In genomic region chr6:113731296-113731695, GRCm38 (mm10) we compare ENCODE assay signal across 18 mouse cellular contexts. TPM values are rescaled to one million over a fixed set of nuclear protein-coding genes. Genes with fewer than 3 reads are reported as not detected.
"Had no signal": no experiment of that assay in that cellular context is flagged by ENCODE, and none has a peak within 500 bp of the region (broad histone marks: within the 10 kb centered on the region; RNA-seq: fewer than 3 reads in every experiment).

No protein-coding gene starts in this region.

- H3K4me1 ChIP-seq: neural tube, embryonic 13.5 days; neural tube, embryonic 15.5 days; stomach, embryonic 15.5 days had no signal

- H3K27ac ChIP-seq: neural tube, embryonic 13.5 days; neural tube, embryonic 15.5 days; stomach, embryonic 15.5 days; stomach, postnatal 0 days had no signal

- DNase-seq: retina, postnatal 1 day; right cerebral cortex, adult 18-20 months; right cerebral cortex, postnatal 14 days; right cerebral cortex, postnatal 25 days; right cerebral cortex, postnatal 4 days; spleen, adult 18-20 months; thymus, adult 18-20 months; thymus, adult 2 months; thymus, postnatal 14 days; thymus, postnatal 25 days; thymus, postnatal 36 days; thymus, postnatal 4 days had no signal

- H3K9ac ChIP-seq: neural tube, embryonic 13.5 days; neural tube, embryonic 15.5 days; stomach, embryonic 15.5 days had no signal

- H3K9me3 ChIP-seq: neural tube, embryonic 13.5 days; neural tube, embryonic 15.5 days; stomach, embryonic 15.5 days had no signal

- H3K4me3 ChIP-seq: neural tube, embryonic 13.5 days; neural tube, embryonic 15.5 days; stomach, embryonic 15.5 days had no signal

- H3K27me3 ChIP-seq: neural tube, embryonic 13.5 days; neural tube, embryonic 15.5 days; stomach, embryonic 15.5 days had no signal

- H3K4me2 ChIP-seq: neural tube, embryonic 13.5 days; neural tube, embryonic 15.5 days; stomach, embryonic 15.5 days had no signal

RNA-seq across cellular contexts. Expression of gene Ghrl, which starts 11.6 kb away (rescaled TPM):
- total RNA-seq: neutrophil, adult 5-6 weeks had no signal
- polyA plus RNA-seq: spleen, adult 2 months had no signal
